Mouse (Mus musculus) heart, adult 2 months (tissue): ENCODE data around the gene Gast. TPM values are rescaled to one million over a fixed set of nuclear protein-coding genes. Genes with fewer than 3 reads are reported as not detected.

ENCODE experiments used
- DNase-seq, 2 experiments: peaks; one replicate each; pipeline ENCODE4 v3.0.0; 2021
- H3K27ac ChIP-seq: fragments of 200-600 bp; 2 replicates; pipeline ENCODE4 v1.8.1; 2022
- H3K27me3 ChIP-seq: fragments of 200-500 bp; 2 replicates; pipeline ENCODE4 v1.6.1; 2012; ENCODE audit warnings: mild to moderate bottlenecking, low read length, inconsistent platforms, mixed read lengths; ENCODE audit not compliant: control insufficient read depth, insufficient read depth
- H3K36me3 ChIP-seq: fragments of 200-500 bp; 2 replicates; pipeline ENCODE4 v1.6.1; 2012; ENCODE audit warnings: low read length, inconsistent platforms; ENCODE audit not compliant: control insufficient read depth, insufficient read depth
- H3K4me1 ChIP-seq: fragments of 200-500 bp; 2 replicates; pipeline ENCODE4 v1.6.1; 2011; ENCODE audit warnings: low read length; ENCODE audit not compliant: control insufficient read depth, insufficient read depth
- H3K4me3 ChIP-seq: fragments of 200-600 bp; 2 replicates; pipeline ENCODE4 v1.8.1; 2022
- H3K79me2 ChIP-seq: fragments of 200-500 bp; replicated peaks from 2 replicates; pipeline ENCODE4 v1.6.1; 2012; ENCODE audit warnings: mild to moderate bottlenecking, inconsistent platforms, low read length, moderate library complexity, mixed read lengths; ENCODE audit not compliant: control insufficient read depth, insufficient read depth
- H3K9ac ChIP-seq: fragments of 200-500 bp; 2 replicates; pipeline ENCODE4 v1.6.1; 2012; ENCODE audit warnings: low read depth, mild to moderate bottlenecking, control low read depth, inconsistent platforms, low read length, mixed read lengths
- CTCF ChIP-seq: fragments of 200-600 bp; IDR thresholded peaks from 2 replicates; pipeline ENCODE4 v1.8.1; 2022; ENCODE audit warnings: antibody characterized with exemption, mild to moderate bottlenecking, moderate library complexity
- EP300 ChIP-seq: fragments of 200-500 bp; IDR thresholded peaks from 2 replicates; pipeline ENCODE4 v1.6.1; 2011; ENCODE audit warnings: low read depth, low read length, control low read depth; ENCODE audit not compliant: insufficient read depth
- POLR2A ChIP-seq: fragments of 200-500 bp; IDR thresholded peaks from 2 replicates; pipeline ENCODE4 v1.6.1; 2011; ENCODE audit warnings: mild to moderate bottlenecking, low read depth, low read length, control low read depth; ENCODE audit not compliant: insufficient read depth
- WGBS: fragments of 180-500 bp; shearing (Covaris S2); methylation state at CpG from one replicate; pipeline ENCODE4 v1.1.7; 2018; 5-methylcytosine and 5-hydroxymethylcytosine counted together
- intact Hi-C: fragments of 180-260 bp; cut with DNase I; formaldehyde crosslinking; loops from one replicate; pipeline ENCODE4 v1.15.1; 2025
- polyA plus RNA-seq: library from polyadenylated mRNA; depleted of rRNA; stranded (reverse); fragments of >200 nt; gene quantifications from 2 replicates; pipeline ENCODE4 v1.2.3, GENCODE M21; 2012
- total RNA-seq, 2 experiments: library from RNA; stranded (reverse); gene quantifications; 2 replicates each; pipeline ENCODE4 v1.2.3; 2021

The Gast gene
- total and polyA plus RNA-seq, 3 experiments, result not detected

GRCm38 (mm10) chr11:100362979-100363562 is 28.9 kb downstream of the Gast start:
- 9% methylated on average over 12 of the region's 12 CpGs for WGBS
- intact Hi-C loops, result loop anchor here (1.0 to 5.0 kb wide), 3 partner anchors 45 to 194 kb away; partner anchors contain the start of gene Klhl11

DNA sequence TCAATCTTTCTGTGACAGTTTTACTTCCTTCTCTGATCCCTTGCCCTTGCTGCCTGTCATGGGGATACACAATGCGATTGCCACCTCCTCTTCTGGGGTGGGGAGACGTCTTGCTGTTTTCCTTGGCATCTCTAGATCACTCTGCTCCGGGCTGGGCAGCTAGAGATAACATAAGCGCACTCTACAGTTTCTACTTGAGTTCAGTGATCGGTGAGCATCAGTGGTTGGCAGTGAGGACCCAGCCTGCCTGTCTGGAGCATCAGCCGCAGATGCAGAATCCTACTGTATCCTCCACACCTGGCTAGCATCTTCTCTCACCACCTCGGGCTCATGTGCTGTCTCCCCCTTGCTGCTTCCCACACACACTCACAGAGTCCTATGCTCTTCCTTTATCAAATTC is 34.9 kb downstream of the Gast start:
- no peaks in the 10 kb centered on the region for H3K79me2 ChIP-seq
- H3K27ac ChIP-seq, result no peak overlapping the region; the same call in 1 of the 2 replicates
- 62% methylated on average over 7 of the region's 7 CpGs for WGBS
- H3K9ac ChIP-seq, result no peak overlapping the region
- no peak for DNase-seq
- TF ChIP-seq CTCF, result no peak
- TF ChIP-seq POLR2A, result no peak
- peaks cover 5% of the 10 kb centered on the region; the same call in 1 of the 2 replicates for H3K36me3 ChIP-seq
- intact Hi-C loops, result loop anchor here (2.0 kb wide), 1 partner anchor 18 kb away; no protein-coding TSS in a partner anchor
- no peak overlapping the region for H3K4me3 ChIP-seq
- H3K4me1 ChIP-seq, result peaks cover 9% of the 10 kb centered on the region
- no peaks in the 10 kb centered on the region for H3K27me3 ChIP-seq

More at GRCm38 (mm10) chr11:100362979-100363562, 28.9 kb downstream of the Gast start:
- peak; percentile 71 to 79 for DNase-seq
- Histone ChIP-seq H3K27me3 (no peaks in the 10 kb centered on the region), H3K4me1 (peaks cover 7% of the 10 kb centered on the region), H3K27ac (no peak overlapping the region), H3K9ac (no peak overlapping the region), H3K36me3 (no peaks in the 10 kb centered on the region), H3K79me2 (no peaks in the 10 kb centered on the region), H3K4me3 (no peak overlapping the region)
- 0 out of 2 replicates have a peak, but pooled peaks have one; percentile 52 for TF ChIP-seq EP300
- TF ChIP-seq POLR2A, result no peak
- TF ChIP-seq CTCF, result peak; percentile 90

- intact Hi-C loops, result loop anchor here (2.0 kb wide), 1 partner anchor 17 kb away; no protein-coding TSS in a partner anchor
- H3K4me3 ChIP-seq, result no peak overlapping the region
- peaks cover 5% of the 10 kb centered on the region; the same call in 1 of the 2 replicates for H3K36me3 ChIP-seq
- no peaks in the 10 kb centered on the region for H3K27me3 ChIP-seq
- H3K9ac ChIP-seq, result no peak overlapping the region
- DNase-seq, result no peak
- H3K4me1 ChIP-seq, result peaks cover 9% of the 10 kb centered on the region
- TF ChIP-seq EP300 (no peak), CTCF (no peak), POLR2A (no peak)
- peak overlapping the region; percentile 5; the same call in 1 of the 2 replicates for H3K27ac ChIP-seq
- WGBS, result 43% methylated on average over 8 of the region's 8 CpGs
- H3K79me2 ChIP-seq, result no peaks in the 10 kb centered on the region
Measured at GRCm38 (mm10) chr11:100369822-100370221, 35.6 kb downstream of the Gast start.

GRCm38 (mm10) chr11:100371981-100372558 is 37.9 kb downstream of the Gast start:
- 77% methylated on average over 8 of the region's 8 CpGs for WGBS

DNA sequence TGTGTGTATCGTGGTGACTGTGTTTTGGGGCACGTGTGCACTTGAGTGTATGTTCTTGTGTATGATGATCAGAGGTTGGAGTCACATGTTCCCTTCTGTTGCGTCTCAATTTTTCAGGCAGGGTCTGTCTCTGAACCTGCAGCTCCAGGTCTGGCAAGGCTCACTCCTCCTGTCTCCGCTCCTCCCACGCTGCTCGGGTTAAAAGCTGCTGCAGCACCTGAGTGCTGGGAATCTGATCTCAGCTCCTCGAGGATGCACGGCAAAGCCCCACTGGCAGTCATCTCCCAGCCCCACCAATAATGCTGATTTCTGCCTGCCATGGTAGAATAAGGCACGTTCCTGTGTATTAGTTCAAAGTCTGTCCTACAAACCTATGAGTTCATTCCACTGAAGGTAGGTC is 40.9 kb downstream of the Gast start:
- intact Hi-C loops, result no loop called here
- no peak overlapping the region for H3K4me3 ChIP-seq
- peaks cover 20% of the 10 kb centered on the region for H3K4me1 ChIP-seq
- H3K36me3 ChIP-seq, result peaks cover 24% of the 10 kb centered on the region
- WGBS, result 91% methylated on average over 9 of the region's 9 CpGs
- H3K79me2 ChIP-seq, result no peaks in the 10 kb centered on the region; the same call in 1 of the 2 replicates
- DNase-seq, result no peak
- TF ChIP-seq EP300 (no peak), POLR2A (no peak), CTCF (no peak)
- H3K27me3 ChIP-seq, result no peaks in the 10 kb centered on the region
- no peak overlapping the region for H3K9ac ChIP-seq
- peak overlapping the region; percentile 65 for H3K27ac ChIP-seq

More at GRCm38 (mm10) chr11:100371981-100372558, 37.9 kb downstream of the Gast start:
- Histone ChIP-seq H3K27me3 (no peaks in the 10 kb centered on the region), H3K4me3 (no peak overlapping the region), H3K9ac (no peak overlapping the region), H3K27ac (no peak overlapping the region), H3K79me2 (no peaks in the 10 kb centered on the region; the same call in 1 of the 2 replicates), H3K4me1 (peaks cover 19% of the 10 kb centered on the region), H3K36me3 (peaks cover 17% of the 10 kb centered on the region)
- no peak for DNase-seq
- intact Hi-C loops, result no loop called here
- TF ChIP-seq POLR2A, result no peak
- TF ChIP-seq CTCF, result no peak
- TF ChIP-seq EP300, result no peak

- peak overlapping the region; percentile 72 for H3K27ac ChIP-seq
- H3K4me3 ChIP-seq, result no peak overlapping the region
- H3K36me3 ChIP-seq, result peaks cover 28% of the 10 kb centered on the region
- 39% methylated on average over 4 of the region's 4 CpGs for WGBS
- no peaks in the 10 kb centered on the region for H3K27me3 ChIP-seq
- peaks cover 19% of the 10 kb centered on the region for H3K4me1 ChIP-seq
- no peak overlapping the region for H3K9ac ChIP-seq
- H3K79me2 ChIP-seq, result no peaks in the 10 kb centered on the region; the same call in 1 of the 2 replicates
- peak in 1 of 2 experiments; percentile 52 for DNase-seq
- intact Hi-C loops, result loop anchor here (1.0 kb wide), 1 partner anchor 10 kb away; no protein-coding TSS in a partner anchor
- TF ChIP-seq POLR2A (peak; percentile 45; the same call in 1 of the 2 replicates), EP300 (no peak), CTCF (no peak)
Measured at GRCm38 (mm10) chr11:100376005-100376404, 41.8 kb downstream of the Gast start.
